Mouse (Mus musculus) CD8-positive naive resting alpha-beta T cell, adult 57 days (primary cell): ENCODE data around the gene Vmn2r92. TPM values are rescaled to one million over a fixed set of nuclear protein-coding genes. Genes with fewer than 3 reads are reported as not detected.

Source experiments
- total RNA-seq: library from RNA; stranded (reverse); gene quantifications from one replicate; pipeline ENCODE4 v1.2.4, GENCODE M21; 2023

Gene Vmn2r92
- total RNA-seq = not detected

GRCm38 (mm10) chr17:18151587-18151986 is at the start of gene Vmn2r92:
TSS of gene Vmn2r92 (plus strand) at chr17:18151887.

Other genes with a start within 250 kb of the Vmn2r92 start
- gene Fpr-rs4, start 130.2 kb upstream of the Vmn2r92 start, total RNA-seq = not detected
- not detected for gene Vmn2r124, start 102.5 kb upstream of the Vmn2r92 start, total RNA-seq
- gene Vmn2r91, start 66.9 kb upstream of the Vmn2r92 start, total RNA-seq = not detected
- not detected for gene Vmn2r94, start 125.9 kb downstream of the Vmn2r92 start, total RNA-seq
- not detected for gene Vmn2r93, start 146.2 kb downstream of the Vmn2r92 start, total RNA-seq